Mouse (Mus musculus) liver, postnatal 0 days (tissue): ENCODE measurements around the gene Slc27a2. TPM values are rescaled to one million over a fixed set of nuclear protein-coding genes. Genes with fewer than 3 reads are reported as not detected.

Source experiments
- ATAC-seq: fragments of 200-750 bp; cut with Nextera tagmentation; 2 replicates; pipeline ENCODE4 v1.8.0; 2017; ENCODE audit warnings: mild to moderate bottlenecking, moderate library complexity
- DNase-seq: peaks from one replicate; pipeline ENCODE4 v3.0.0-alpha.2; 2016
- H3K27ac ChIP-seq: fragments of 300-500 bp; sonication (generic); 2 replicates; pipeline ENCODE4 v1.5.1; 2014; ENCODE audit warnings: antibody characterized with exemption, moderate library complexity, mild to moderate bottlenecking, low read depth
- H3K27me3 ChIP-seq: fragments of 300-500 bp; sonication (generic); 2 replicates; pipeline ENCODE4 v1.6.1; 2014; ENCODE audit warnings: low read length, control low read depth, mixed read lengths; ENCODE audit not compliant: insufficient read depth
- H3K36me3 ChIP-seq: fragments of 300-500 bp; sonication (generic); replicated peaks from 2 replicates; pipeline ENCODE4 v1.6.1; 2014; ENCODE audit warnings: mild to moderate bottlenecking, control low read depth, low read length, moderate library complexity, mixed read lengths; ENCODE audit not compliant: insufficient read depth
- H3K4me1 ChIP-seq: fragments of 300-500 bp; sonication (generic); 2 replicates; pipeline ENCODE4 v1.6.1; 2014; ENCODE audit warnings: antibody characterized with exemption, mild to moderate bottlenecking, control low read depth; ENCODE audit not compliant: insufficient read depth
- H3K4me2 ChIP-seq: fragments of 300-500 bp; sonication (generic); 2 replicates; pipeline ENCODE4 v1.6.1; 2014; ENCODE audit warnings: low read depth, mild to moderate bottlenecking, low read length, moderate library complexity, mixed read lengths
- H3K4me3 ChIP-seq: fragments of 300-500 bp; sonication (generic); 2 replicates; pipeline ENCODE4 v1.5.1; 2014; ENCODE audit warnings: low read depth, low read length
- H3K9ac ChIP-seq: fragments of 300-500 bp; sonication (generic); replicated peaks from 2 replicates; pipeline ENCODE4 v1.6.1; 2014; ENCODE audit warnings: mild to moderate bottlenecking, moderate library complexity
- H3K9me3 ChIP-seq: fragments of 300-500 bp; sonication (generic); 2 replicates; pipeline ENCODE4 v1.6.1; 2016; ENCODE audit warnings: mild to moderate bottlenecking, control low read depth, low read length, mixed read lengths
- CTCF ChIP-seq: sonication (generic); IDR thresholded peaks from 2 replicates; pipeline ENCODE4 v1.5.1; 2016; ENCODE audit warnings: antibody characterized with exemption, low read depth
- EP300 ChIP-seq: IDR thresholded peaks from 2 replicates; pipeline ENCODE4 v1.6.1; 2016; ENCODE audit warnings: antibody characterized with exemption, low read depth, mild to moderate bottlenecking
- WGBS: fragments of 180-500 bp; shearing (Covaris S2); extraction: QIAGEN DNeasy Blood & Tissue Kit; methylation state at CpG from one replicate; pipeline ENCODE4 v1.1.7; 2014; ENCODE audit not compliant: insufficient replicate concordance; 5-methylcytosine and 5-hydroxymethylcytosine counted together
- polyA plus RNA-seq: library from polyadenylated mRNA; unstranded; fragments of >200 nt; fragmentation: Nextera tagmentation; extraction: Ambion mirVana; gene quantifications from 2 replicates; pipeline ENCODE4 v1.2.1, GENCODE M21; 2015

Gene Slc27a2
- polyA plus RNA-seq, 1 experiment from 2014 or later: 1,036 TPM

DNA sequence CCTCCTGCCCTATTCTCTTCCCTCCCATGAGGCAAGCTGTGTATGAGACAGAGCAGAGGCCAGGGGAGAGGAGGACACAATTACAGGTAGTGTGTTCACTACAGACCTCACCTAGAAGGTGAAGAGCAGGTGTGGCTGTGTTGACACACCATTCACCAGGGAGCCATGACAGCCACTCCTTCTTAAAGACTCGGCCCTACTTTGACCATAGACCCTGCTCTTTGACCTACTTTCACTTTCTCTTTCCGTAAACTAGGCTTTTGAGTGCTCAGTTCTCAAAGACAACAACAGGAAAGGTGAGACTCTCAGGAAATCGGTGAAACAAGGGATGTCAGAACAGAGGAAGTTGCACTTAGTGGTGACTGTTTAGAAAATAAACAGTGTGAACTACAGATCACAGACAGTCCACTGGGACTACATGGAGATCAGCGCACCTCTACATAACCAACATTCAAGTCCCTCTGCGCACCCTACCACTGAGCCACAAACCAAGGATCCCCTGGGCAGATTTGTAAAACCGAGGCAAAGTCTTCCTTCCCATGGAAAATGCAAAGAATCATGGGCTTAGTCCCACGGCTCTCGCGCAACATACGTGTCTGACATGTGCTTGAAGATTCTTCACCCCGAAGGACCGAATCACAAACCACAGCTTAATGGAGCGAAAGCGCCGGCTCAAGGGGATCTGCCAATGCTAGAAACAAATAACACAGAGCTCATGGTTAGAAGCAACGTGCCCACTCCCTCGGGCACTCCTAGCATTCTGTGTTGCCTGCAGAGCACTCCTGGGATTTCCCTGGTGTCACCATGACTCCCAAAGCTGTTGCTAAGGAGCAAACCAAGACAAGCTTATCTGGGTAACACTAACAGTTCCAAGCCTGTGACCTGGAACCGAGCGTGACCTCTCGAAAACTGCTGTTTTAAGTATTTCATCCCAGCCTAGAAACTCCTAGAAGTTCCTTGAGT is 45.4 kb downstream of the Slc27a2 start:
- WGBS: 72% methylated on average over 20 of the region's 20 CpGs
- Histone ChIP-seq H3K4me1 (peaks cover 36% of the 10 kb centered on the region), H3K4me2 (peak overlapping the region; percentile 48), H3K9me3 (no peaks in the 10 kb centered on the region), H3K27me3 (no peaks in the 10 kb centered on the region), H3K27ac (peak overlapping the region; percentile 90), H3K9ac (no peak overlapping the region), H3K4me3 (peak overlapping the region; percentile 2; the same call in 1 of the 2 replicates), H3K36me3 (no peaks in the 10 kb centered on the region; the same call in 1 of the 2 replicates)
- DNase-seq: no peak
- peak; percentile 56 for ATAC-seq
- TF ChIP-seq CTCF: no peak
- TF ChIP-seq EP300: no peak

DNA sequence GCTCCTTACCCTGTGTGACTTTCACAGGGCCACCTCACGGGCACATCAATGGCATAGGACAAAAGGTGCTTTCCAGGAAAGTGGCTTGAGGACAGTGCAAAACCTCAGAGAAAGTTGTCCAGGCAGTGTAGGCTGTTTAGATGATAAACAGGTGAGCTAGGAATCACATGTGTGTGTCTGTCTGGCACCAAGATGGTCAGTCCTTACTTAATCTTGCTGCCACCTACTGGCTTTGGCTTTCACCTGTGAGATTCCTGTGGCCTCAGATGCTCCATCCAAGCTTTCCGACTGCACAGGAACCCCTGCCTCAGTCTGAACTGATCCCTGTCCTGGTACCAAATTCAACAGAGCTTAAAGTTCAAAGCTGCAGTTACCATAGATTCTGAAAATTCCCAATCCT is 46.2 kb downstream of the Slc27a2 start:
- DNase-seq: no peak
- Histone ChIP-seq H3K27me3 (no peaks in the 10 kb centered on the region), H3K4me2 (no peak overlapping the region), H3K4me3 (no peak overlapping the region), H3K4me1 (peaks cover 36% of the 10 kb centered on the region), H3K27ac (0 out of 2 replicates have a peak overlapping the region, but pooled peaks have one; percentile 90), H3K9me3 (no peaks in the 10 kb centered on the region), H3K36me3 (no peaks in the 10 kb centered on the region; the same call in 1 of the 2 replicates), H3K9ac (no peak overlapping the region)
- no peak for ATAC-seq
- TF ChIP-seq CTCF (peak; percentile 14; the same call in 1 of the 2 replicates), EP300 (no peak)
- WGBS: 56% methylated on average over 2 of the region's 2 CpGs

DNA sequence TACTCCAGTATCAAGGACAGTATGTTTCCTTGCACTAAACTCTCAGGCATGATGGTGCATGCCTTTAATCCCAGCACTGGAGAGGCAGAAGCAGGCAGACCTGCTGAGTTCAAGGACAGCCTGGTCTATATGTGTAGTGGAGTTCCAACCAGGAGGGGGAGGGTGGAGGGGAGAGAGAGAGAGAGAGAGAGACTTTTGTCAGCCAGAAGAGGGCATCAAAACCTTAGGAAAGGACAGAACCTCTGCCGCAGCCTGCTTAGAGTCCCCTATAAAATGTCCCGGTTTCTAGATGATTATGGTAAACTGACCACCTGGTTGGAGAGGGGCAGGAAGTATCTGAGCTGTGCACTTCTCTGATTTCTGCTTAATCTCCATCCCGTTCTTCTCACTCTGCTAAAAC is 46.8 kb downstream of the Slc27a2 start:
- H3K4me3 ChIP-seq: no peak overlapping the region
- DNase-seq: no peak
- H3K9me3 ChIP-seq: no peaks in the 10 kb centered on the region
- no peak overlapping the region for H3K9ac ChIP-seq
- no peak overlapping the region for H3K27ac ChIP-seq
- H3K4me1 ChIP-seq: peaks cover 36% of the 10 kb centered on the region
- H3K27me3 ChIP-seq: no peaks in the 10 kb centered on the region
- no peak for TF ChIP-seq EP300
- TF ChIP-seq CTCF: peak; percentile 66
- ATAC-seq: 0 out of 2 replicates have a peak, but pooled peaks have one; percentile 9
- H3K4me2 ChIP-seq: no peak overlapping the region
- 10% methylated on average over 3 of the region's 3 CpGs for WGBS
- H3K36me3 ChIP-seq: no peaks in the 10 kb centered on the region

DNA sequence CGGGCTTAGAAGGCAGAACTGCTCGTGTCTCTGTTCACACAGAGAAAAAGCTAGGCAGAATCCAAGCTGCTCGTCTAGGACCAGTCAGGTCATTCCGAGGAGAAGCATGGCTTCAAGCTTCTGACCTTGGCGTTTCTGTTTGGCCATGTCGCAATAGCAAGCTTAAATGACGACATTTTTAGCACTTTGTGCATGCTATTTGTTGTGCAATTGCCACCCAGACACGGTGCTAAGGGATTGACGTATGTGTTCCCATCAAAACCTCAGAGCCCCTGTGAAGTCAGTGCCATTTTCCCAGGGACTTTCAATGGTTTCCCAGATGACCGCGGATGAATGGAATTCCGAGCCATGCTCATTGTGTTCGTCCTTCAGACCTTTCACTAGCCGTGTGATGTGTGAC is 48.3 kb downstream of the Slc27a2 start:
- Histone ChIP-seq H3K36me3 (no peaks in the 10 kb centered on the region), H3K4me1 (peaks cover 32% of the 10 kb centered on the region), H3K9ac (no peak overlapping the region), H3K27me3 (no peaks in the 10 kb centered on the region), H3K4me3 (no peak overlapping the region), H3K27ac (no peak overlapping the region), H3K9me3 (no peaks in the 10 kb centered on the region), H3K4me2 (no peak overlapping the region)
- 56% methylated on average over 14 of the region's 14 CpGs for WGBS
- ATAC-seq: peak; percentile 43
- TF ChIP-seq CTCF: no peak
- TF ChIP-seq EP300: peak; percentile 72
- DNase-seq: peak; percentile 53

DNA sequence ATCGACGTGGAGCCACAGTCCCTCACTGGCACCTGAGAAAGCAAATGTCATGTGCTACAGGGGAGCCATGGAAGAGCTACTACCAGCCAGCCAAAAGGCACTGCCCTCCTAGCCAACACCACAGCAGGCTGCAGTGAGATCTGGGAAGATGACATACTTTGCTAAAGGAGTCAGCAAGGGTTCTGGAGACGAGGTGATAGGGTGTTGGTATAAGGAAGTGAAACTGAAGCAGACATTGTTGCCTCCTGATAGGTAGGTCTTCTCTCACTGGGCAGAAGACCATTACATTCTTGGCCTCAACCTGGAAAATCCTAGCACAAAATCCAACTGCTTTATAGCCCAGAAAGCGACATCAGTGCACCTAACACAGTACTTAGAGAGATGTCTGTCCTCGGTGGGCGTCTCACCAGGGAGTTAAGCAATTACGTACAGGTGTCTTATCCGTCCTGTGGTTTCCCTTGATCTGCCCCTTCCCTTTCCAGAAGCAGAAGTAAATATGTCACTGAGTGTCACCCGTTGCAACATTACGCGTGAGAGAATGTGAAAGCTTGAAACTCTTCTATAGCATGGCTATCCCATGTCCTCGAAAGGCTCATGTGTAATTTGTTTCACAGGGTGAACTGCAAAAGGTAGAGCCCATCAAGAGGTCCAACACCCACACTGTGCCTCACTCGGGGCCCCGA is 49.9 kb downstream of the Slc27a2 start:
- 41% methylated on average over 14 of the region's 14 CpGs for WGBS
- Histone ChIP-seq H3K4me1 (peaks cover 33% of the 10 kb centered on the region), H3K4me2 (no peak overlapping the region), H3K27ac (peak overlapping the region; percentile 69), H3K27me3 (no peaks in the 10 kb centered on the region), H3K9ac (no peak overlapping the region), H3K9me3 (no peaks in the 10 kb centered on the region), H3K4me3 (no peak overlapping the region), H3K36me3 (no peaks in the 10 kb centered on the region)
- ATAC-seq (0 out of 2 replicates have a peak, but pooled peaks have one; percentile 5), DNase-seq (peak; percentile 36)
- no peak for TF ChIP-seq CTCF
- TF ChIP-seq EP300: no peak

DNA sequence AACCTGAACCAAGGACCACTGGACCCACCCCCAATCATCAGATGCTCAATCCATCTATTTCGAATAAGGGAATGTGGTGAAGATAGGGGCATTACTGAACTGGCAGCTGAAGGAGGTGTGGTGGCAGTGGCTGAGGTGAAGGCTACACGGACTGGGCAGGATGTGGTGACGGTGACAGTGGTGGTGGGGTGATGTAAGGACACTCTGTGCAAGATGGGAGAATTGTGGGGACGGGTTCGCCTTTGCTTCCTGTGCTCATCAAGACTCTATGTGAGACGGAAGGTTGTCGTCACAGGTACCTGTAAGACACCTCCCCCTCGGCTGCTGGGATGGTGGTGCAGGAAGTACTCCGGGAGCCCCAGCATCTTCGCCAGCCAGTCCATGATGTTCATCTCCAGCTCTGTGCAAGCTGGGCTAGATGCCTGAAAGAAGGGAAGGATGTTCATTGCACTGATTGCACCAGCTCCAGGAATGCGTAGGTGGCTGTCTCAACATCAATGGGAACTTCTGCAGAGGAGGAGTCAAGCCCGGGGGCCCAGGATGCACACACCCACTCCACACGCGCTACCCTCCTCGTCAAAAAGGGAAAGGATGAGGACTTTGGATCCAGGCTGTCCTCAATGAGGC is 54.0 kb downstream of the Slc27a2 start:
- 58% methylated on average over 15 of the region's 15 CpGs for WGBS
- H3K27ac ChIP-seq: no peak overlapping the region; the same call in 1 of the 2 replicates

More for the DNA sequence above, 54.0 kb downstream of the Slc27a2 start:
- Histone ChIP-seq H3K4me3 (no peak overlapping the region), H3K27me3 (no peaks in the 10 kb centered on the region), H3K36me3 (no peaks in the 10 kb centered on the region), H3K4me1 (peaks cover 19% of the 10 kb centered on the region), H3K4me2 (peak overlapping the region; percentile 22; the same call in 1 of the 2 replicates), H3K9ac (no peak overlapping the region), H3K9me3 (no peaks in the 10 kb centered on the region)
- ATAC-seq (peak; percentile 53), DNase-seq (peak; percentile 45)
- TF ChIP-seq EP300 (no peak), CTCF (no peak)
